Mouse (Mus musculus): Measurements from ENCODE around the gene Cnot4.
A peak's percentile ranks its signal among the peaks of the same experiment; 100 is the strongest.
"Not testable (repeated sequence)": the region's sequence is repeated elsewhere in the genome, so short reads cannot be mapped to it uniquely, and the experiment has no call there.

The Cnot4 gene

GRCm38 (mm10) chr6:35133579-35134488 is at the start of gene Cnot4:
Gene Cnot4, minus strand, starts transcription at chr6:35133724.
- peak; percentile 98 to 99 for DNase-seq (ENCODE audit: low read depth in 2 of 2, low spot score in 2 of 2)

GRCm38 (mm10) chr6:35179299-35179698 is 45.8 kb upstream of the Cnot4 start:
- not testable (repeated sequence) for DNase-seq (ENCODE audit: low read depth in 2 of 2, low spot score in 2 of 2)

- peak in 1 of 2 experiments; percentile 31 for DNase-seq (ENCODE audit: low read depth in 2 of 2, low spot score in 2 of 2)
These were observed 44.2 kb upstream of the Cnot4 start for GRCm38 (mm10) chr6:35177650-35178272.

GRCm38 (mm10) chr6:35176979-35177649 is 43.6 kb upstream of the Cnot4 start, which contains the start of gene Nup205:
Gene Nup205, plus strand, starts transcription at chr6:35177421.
- peak; percentile 78 to 83 for DNase-seq (ENCODE audit: low read depth in 2 of 2, low spot score in 2 of 2)

- DNase-seq (ENCODE audit: low read depth in 2 of 2, low spot score in 2 of 2): no peak
These were observed 39.7 kb upstream of the Cnot4 start for GRCm38 (mm10) chr6:35173181-35173580.

GRCm38 (mm10) chr6:35172028-35172427 is 38.5 kb upstream of the Cnot4 start:
- DNase-seq (ENCODE audit: low read depth in 2 of 2, low spot score in 2 of 2): not testable (repeated sequence)

- DNase-seq (ENCODE audit: low read depth in 2 of 2, low spot score in 2 of 2): no peak
These were observed 35.7 kb upstream of the Cnot4 start for GRCm38 (mm10) chr6:35169250-35169649.

- DNase-seq (ENCODE audit: low read depth in 2 of 2, low spot score in 2 of 2): no peak
These were observed 21.0 kb upstream of the Cnot4 start for GRCm38 (mm10) chr6:35154540-35154939.

- no peak for DNase-seq (ENCODE audit: low read depth in 2 of 2, low spot score in 2 of 2)
These were observed 14.3 kb upstream of the Cnot4 start for GRCm38 (mm10) chr6:35147726-35148422.

- DNase-seq (ENCODE audit: low read depth in 2 of 2, low spot score in 2 of 2): no peak
These were observed 12.0 kb upstream of the Cnot4 start for GRCm38 (mm10) chr6:35145569-35145968.

GRCm38 (mm10) chr6:35140351-35140750 is 6.8 kb upstream of the Cnot4 start:
- DNase-seq (ENCODE audit: low read depth in 2 of 2, low spot score in 2 of 2): no peak

GRCm38 (mm10) chr6:35134844-35135243 is 1.3 kb upstream of the Cnot4 start:
- DNase-seq (ENCODE audit: low read depth in 2 of 2, low spot score in 2 of 2): no peak

GRCm38 (mm10) chr6:35133246-35133578 is 312 bp downstream of the Cnot4 start:
- DNase-seq (ENCODE audit: low read depth in 2 of 2, low spot score in 2 of 2): no peak

- peak; percentile 16 to 28 for DNase-seq (ENCODE audit: low read depth in 2 of 2, low spot score in 2 of 2)
These were observed 718 bp downstream of the Cnot4 start for GRCm38 (mm10) chr6:35132806-35133205.

- no peak for DNase-seq (ENCODE audit: low read depth in 2 of 2, low spot score in 2 of 2)
These were observed 11.0 kb downstream of the Cnot4 start for GRCm38 (mm10) chr6:35122488-35122887.

- DNase-seq (ENCODE audit: low read depth in 2 of 2, low spot score in 2 of 2): no peak
These were observed 11.6 kb downstream of the Cnot4 start for GRCm38 (mm10) chr6:35121925-35122324.

GRCm38 (mm10) chr6:35102457-35102856 is 31.1 kb downstream of the Cnot4 start:
- no peak for DNase-seq (ENCODE audit: low read depth in 2 of 2, low spot score in 2 of 2)

GRCm38 (mm10) chr6:35084927-35085326 is 48.6 kb downstream of the Cnot4 start:
- no peak for DNase-seq (ENCODE audit: low read depth in 2 of 2, low spot score in 2 of 2)

- no peak for DNase-seq (ENCODE audit: low read depth in 2 of 2, low spot score in 2 of 2)
These were observed 58.4 kb downstream of the Cnot4 start for GRCm38 (mm10) chr6:35075148-35075547.

- no peak for DNase-seq (ENCODE audit: low read depth in 2 of 2, low spot score in 2 of 2)
These were observed 62.3 kb downstream of the Cnot4 start for GRCm38 (mm10) chr6:35071261-35071660.

GRCm38 (mm10) chr6:35062446-35062845 is 71.1 kb downstream of the Cnot4 start:
- no peak for DNase-seq (ENCODE audit: low read depth in 2 of 2, low spot score in 2 of 2)
